Mouse (Mus musculus) B cell, adult (primary cell): Measurements from ENCODE around the gene Nol4l. TPM values are rescaled to one million over a fixed set of nuclear protein-coding genes. Genes with fewer than 3 reads are reported as not detected.

ENCODE experiments used
- total RNA-seq: library from RNA; stranded (reverse); gene quantifications from 4 replicates; pipeline ENCODE4 v1.2.4, GENCODE M21; 2023; ENCODE audit not compliant: inconsistent age

The Nol4l gene
- 0.27 to 1.0 TPM (median 0.52 TPM) in 4 replicates for total RNA-seq

GRCm38 (mm10) chr2:153529931-153530766 is at the start of gene Nol4l:
TSS of gene Nol4l (minus strand) at chr2:153529971.

DNA sequence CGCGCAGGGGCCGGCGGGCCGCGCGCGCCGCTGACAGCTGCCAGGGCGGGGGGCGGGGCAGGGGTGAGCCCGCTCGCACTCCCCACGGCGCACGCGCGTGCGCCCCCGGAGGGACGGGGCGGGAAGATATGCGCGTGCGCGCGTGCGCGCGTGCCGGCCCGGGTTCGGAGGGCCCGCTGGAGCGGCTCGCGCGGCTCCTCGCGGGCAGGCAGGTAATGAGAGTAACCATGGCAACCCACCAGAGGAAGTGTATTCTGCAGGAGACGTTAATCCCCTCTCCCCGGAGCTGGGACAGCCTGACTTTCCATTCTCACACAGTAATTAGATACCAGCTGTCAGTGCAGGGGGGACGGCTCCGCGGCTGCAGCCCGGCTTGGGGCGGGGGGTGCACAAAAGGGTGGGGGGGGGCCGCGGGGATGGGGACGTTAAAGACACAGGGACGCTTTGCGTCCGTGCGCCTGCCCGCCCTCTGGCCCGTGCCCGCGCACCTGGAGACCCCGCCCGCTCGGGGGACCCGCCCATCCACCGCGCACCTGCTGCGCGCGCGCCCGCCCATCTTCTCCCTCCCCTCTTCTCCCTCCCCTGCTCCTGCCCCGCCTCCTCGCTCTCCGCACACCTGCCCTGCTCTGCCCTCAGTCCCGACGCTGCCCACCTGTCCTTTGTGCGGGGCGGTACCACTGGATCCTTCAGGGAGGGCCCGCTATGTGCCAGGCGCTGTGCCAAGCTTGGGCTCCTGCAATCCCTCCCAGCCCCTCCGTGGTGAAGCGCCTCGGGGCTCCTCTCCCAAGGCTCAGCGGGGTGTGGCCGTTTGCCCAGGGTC is 37.0 kb downstream of the Nol4l start, which contains the start of gene 4930404H24Rik:
Gene 4930404H24Rik, plus strand, starts transcription at position 218 of the 820 bp plus-strand sequence.

Other genes with a start within 250 kb of the Nol4l start
- 17.7 to 19.7 TPM (median 18.5 TPM) in 4 replicates for gene Kif3b, start 238.6 kb downstream of the Nol4l start, total RNA-seq
- gene Asxl1, start 184.1 kb downstream of the Nol4l start, total RNA-seq: 47.1 to 51.7 TPM (median 50.3 TPM) in 4 replicates
- gene 4930404H24Rik, start 37.2 kb downstream of the Nol4l start, total RNA-seq: not detected in 4 replicates
- 32.1 to 34.8 TPM (median 33.8 TPM) in 4 replicates for gene Commd7, start 102.8 kb upstream of the Nol4l start, total RNA-seq
- gene Dnmt3b, start 119.5 kb upstream of the Nol4l start, total RNA-seq: 6.0 to 10.0 TPM (median 7.9 TPM) in 4 replicates
- gene Dnmt3c, start 166.7 kb upstream of the Nol4l start, total RNA-seq: not detected in 4 replicates
- 130 to 153 TPM (median 139 TPM) in 4 replicates for gene Mapre1, start 211.3 kb upstream of the Nol4l start, total RNA-seq
- 0.60 to 2.2 TPM (median 1.2 TPM) in 4 replicates for gene Efcab8, start 250.0 kb upstream of the Nol4l start, total RNA-seq